Comparison of ENCODE assay signal across 17 mouse cellular contexts in the genomic region with DNA sequence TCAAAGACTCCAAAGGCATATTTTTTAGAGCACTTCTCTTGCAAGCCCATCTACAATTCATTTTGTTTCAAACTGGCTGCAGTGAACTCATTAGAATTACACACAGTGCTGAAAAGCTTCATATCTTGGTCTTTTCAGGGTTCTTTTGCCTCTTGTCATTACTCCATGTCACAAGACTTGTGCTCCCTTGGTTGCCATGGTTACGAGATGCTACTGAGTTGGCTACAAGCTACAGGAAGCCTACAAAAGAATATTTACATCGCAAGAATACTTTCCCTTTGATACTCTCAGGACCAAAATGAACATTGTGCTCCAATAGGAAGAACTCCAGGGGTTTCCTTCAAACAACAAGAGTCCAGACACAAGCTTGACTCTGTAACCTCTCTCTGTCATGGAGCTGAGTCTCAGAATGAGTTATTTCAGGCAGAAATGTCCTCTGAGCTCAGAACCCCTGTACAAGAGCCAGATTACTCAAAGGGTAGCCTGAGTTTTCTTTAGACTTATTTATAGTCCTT.
A peak's percentile ranks its signal among the peaks of the same experiment; 100 is the strongest.
DNase-seq lines count a peak whose midpoint lies in the region; ATAC-seq and TF ChIP-seq lines count a peak whose summit lies in the region.
"Had no signal": no experiment of that assay in that cellular context is flagged by ENCODE, and none has a peak within 500 bp of the region (broad histone marks: within the 10 kb centered on the region; RNA-seq: fewer than 3 reads in every experiment).

No protein-coding gene starts in this region.

- H3K9ac ChIP-seq in kidney, postnatal 0 days (ENCODE audit: low read depth, low read length): no peak overlapping the region
- no peak overlapping the region for H3K9ac ChIP-seq in midbrain, embryonic 16.5 days (ENCODE audit: low read depth, low read length)
- no peak overlapping the region for H3K9ac ChIP-seq in embryonic facial prominence, embryonic 14.5 days (ENCODE audit: low read depth, low read length)
- H3K9ac ChIP-seq: heart, embryonic 15.5 days; lung, embryonic 15.5 days; neural tube, embryonic 12.5 days had no signal

- peak; percentile 17 for DNase-seq in adrenal gland, adult 2 months
- no peak for DNase-seq in adrenal gland, adult 8-10 months
- peak; percentile 62 for DNase-seq in kidney, postnatal 0 days (ENCODE audit: low spot score)
- DNase-seq in kidney, adult 2 months: no peak
- no peak for DNase-seq in midbrain, embryonic 10.5 days (ENCODE audit: low spot score)
- peak; percentile 15 for DNase-seq in embryonic facial prominence, embryonic 14.5 days (ENCODE audit: low spot score)
- DNase-seq in layer of hippocampus, adult 11-12 months (ENCODE audit: low spot score): no peak
- DNase-seq: cerebellum, postnatal 14 days; heart, adult 11 months; liver had no signal

- H3K9me3 ChIP-seq in kidney, postnatal 0 days (replicated peaks; ENCODE audit: low read length): no peaks in the 10 kb centered on the region
- no peaks in the 10 kb centered on the region for H3K9me3 ChIP-seq in midbrain, embryonic 16.5 days (replicated peaks; ENCODE audit: control insufficient read depth, low read length, poor library complexity, severe bottlenecking)
- no peaks in the 10 kb centered on the region for H3K9me3 ChIP-seq in midbrain, embryonic 10.5 days (replicated peaks)
- H3K9me3 ChIP-seq in embryonic facial prominence, embryonic 14.5 days (ENCODE audit: control insufficient read depth, low read length): no peaks in the 10 kb centered on the region
- H3K9me3 ChIP-seq: heart, embryonic 15.5 days; lung, embryonic 15.5 days; neural tube, embryonic 12.5 days had no signal

- H3K36me3 ChIP-seq in kidney, postnatal 0 days (ENCODE audit: insufficient read depth, low read length): no peaks in the 10 kb centered on the region
- H3K36me3 ChIP-seq in kidney, adult 2 months (ENCODE audit: control insufficient read depth, insufficient read depth, low read length): no peaks in the 10 kb centered on the region
- no peaks in the 10 kb centered on the region for H3K36me3 ChIP-seq in midbrain, embryonic 16.5 days (ENCODE audit: control insufficient read depth, insufficient read depth, low read length)
- no peaks in the 10 kb centered on the region for H3K36me3 ChIP-seq in midbrain, embryonic 10.5 days
- H3K36me3 ChIP-seq in embryonic facial prominence, embryonic 14.5 days (ENCODE audit: control insufficient read depth, insufficient read depth, low read length): no peaks in the 10 kb centered on the region
- H3K36me3 ChIP-seq: heart, embryonic 15.5 days; lung, embryonic 15.5 days; neural tube, embryonic 12.5 days had no signal

- no peak overlapping the region for H3K4me2 ChIP-seq in kidney, postnatal 0 days (ENCODE audit: low read length)
- no peak overlapping the region for H3K4me2 ChIP-seq in midbrain, embryonic 16.5 days (ENCODE audit: low read length)
- H3K4me2 ChIP-seq in embryonic facial prominence, embryonic 14.5 days (ENCODE audit: low read depth, low read length): no peak overlapping the region
- H3K4me2 ChIP-seq: heart, embryonic 15.5 days; lung, embryonic 15.5 days; neural tube, embryonic 12.5 days had no signal

- no peak overlapping the region for H3K4me3 ChIP-seq in kidney, postnatal 0 days (replicated peaks; ENCODE audit: low read depth, low read length)
- no peak overlapping the region for H3K4me3 ChIP-seq in kidney, adult 2 months (ENCODE audit: insufficient read depth, low read depth, low read length)
- H3K4me3 ChIP-seq in midbrain, embryonic 16.5 days (ENCODE audit: low read depth, low read length): no peak overlapping the region
- no peak overlapping the region for H3K4me3 ChIP-seq in midbrain, embryonic 10.5 days
- no peak overlapping the region for H3K4me3 ChIP-seq in embryonic facial prominence, embryonic 14.5 days (ENCODE audit: low read depth, low read length)
- H3K4me3 ChIP-seq: erythroblast, embryonic 14.5 days; heart, embryonic 15.5 days; lung, embryonic 15.5 days; neural tube, embryonic 12.5 days had no signal

- H3K4me1 ChIP-seq in kidney, postnatal 0 days (replicated peaks; ENCODE audit: insufficient read depth, low read length): no peaks in the 10 kb centered on the region
- no peaks in the 10 kb centered on the region for H3K4me1 ChIP-seq in kidney, adult 2 months (ENCODE audit: control insufficient read depth, insufficient read depth, low read length)
- H3K4me1 ChIP-seq in midbrain, embryonic 16.5 days (ENCODE audit: control insufficient read depth, insufficient read depth, low read length): peaks cover 7% of the 10 kb centered on the region
- H3K4me1 ChIP-seq in midbrain, embryonic 10.5 days: peaks cover 4% of the 10 kb centered on the region; the same call in 1 of the 2 replicates
- no peaks in the 10 kb centered on the region for H3K4me1 ChIP-seq in embryonic facial prominence, embryonic 14.5 days (ENCODE audit: control insufficient read depth, insufficient read depth, low read length)
- H3K4me1 ChIP-seq: heart, embryonic 15.5 days; lung, embryonic 15.5 days; neural tube, embryonic 12.5 days had no signal

- no peak for TF ChIP-seq POLR2A in kidney, adult 2 months (IDR thresholded peaks at IDR 0.05; ENCODE audit: low read depth, low read length)

- no peak overlapping the region for H3K27ac ChIP-seq in kidney, postnatal 0 days
- H3K27ac ChIP-seq in kidney, adult 2 months (ENCODE audit: insufficient read depth, low read depth, low read length): no peak overlapping the region
- H3K27ac ChIP-seq in midbrain, embryonic 16.5 days (ENCODE audit: low read length): no peak overlapping the region
- no peak overlapping the region for H3K27ac ChIP-seq in midbrain, embryonic 10.5 days (replicated peaks)
- H3K27ac ChIP-seq in embryonic facial prominence, embryonic 14.5 days (replicated peaks; ENCODE audit: low read depth, low read length): no peak overlapping the region
- H3K27ac ChIP-seq: heart, embryonic 15.5 days; lung, embryonic 15.5 days; neural tube, embryonic 12.5 days had no signal

- TF ChIP-seq CTCF in kidney, postnatal 0 days (IDR thresholded peaks at IDR 0.05; ENCODE audit: low read depth): no peak
- TF ChIP-seq CTCF in kidney, adult 2 months (conservative IDR thresholded peaks at IDR 0.05; ENCODE audit: insufficient read depth, insufficient read length, low read depth, low read length): no peak

- ATAC-seq in kidney, postnatal 0 days (replicated peaks; ENCODE audit: low FRiP score, low read depth): no peak
- ATAC-seq in midbrain, embryonic 16.5 days: 0 out of 2 replicates have a peak, but pooled peaks have one; percentile 54
- no peak for ATAC-seq in embryonic facial prominence, embryonic 14.5 days (ENCODE audit: low read depth)
- ATAC-seq: inflammation-experienced regulatory T-cells, adult 6 months had no signal

- 67% methylated on average over 2 of the region's 2 CpGs for WGBS in kidney, postnatal 0 days
- WGBS in kidney, adult 2 months: 73% methylated on average over 2 of the region's 2 CpGs
- WGBS in midbrain, embryonic 16.5 days: 53% methylated on average over 2 of the region's 2 CpGs
- WGBS in midbrain, embryonic 10.5 days: 89% methylated on average over 2 of the region's 2 CpGs
- 87% methylated on average over 2 of the region's 2 CpGs for WGBS in embryonic facial prominence, embryonic 14.5 days

- H3K27me3 ChIP-seq in kidney, postnatal 0 days (ENCODE audit: insufficient read depth, low read length): no peaks in the 10 kb centered on the region
- H3K27me3 ChIP-seq in kidney, adult 2 months (replicated peaks; ENCODE audit: control insufficient read depth, insufficient read depth, low read length): no peaks in the 10 kb centered on the region; the same call in 1 of the 2 replicates
- no peaks in the 10 kb centered on the region for H3K27me3 ChIP-seq in midbrain, embryonic 16.5 days (ENCODE audit: control insufficient read depth, insufficient read depth, low read depth, low read length)
- no peaks in the 10 kb centered on the region for H3K27me3 ChIP-seq in midbrain, embryonic 10.5 days (ENCODE audit: low read depth, poor library complexity, severe bottlenecking)
- no peaks in the 10 kb centered on the region for H3K27me3 ChIP-seq in embryonic facial prominence, embryonic 14.5 days (replicated peaks; ENCODE audit: control insufficient read depth, insufficient read depth, low read length)
- H3K27me3 ChIP-seq: CH12.LX; heart, embryonic 15.5 days; lung, embryonic 15.5 days; neural tube, embryonic 12.5 days had no signal

Comparison
In these comparisons a context has a peak if more than half of its experiments do, and no peak if none do; other contexts are left out.
1. DNase-seq: peak in adrenal gland, adult 2 months (single experiment), kidney, postnatal 0 days (single experiment) and embryonic facial prominence, embryonic 14.5 days (single experiment); none in adrenal gland, adult 8-10 months (single experiment), kidney, adult 2 months (single experiment), midbrain, embryonic 10.5 days (single experiment) and layer of hippocampus, adult 11-12 months (single experiment).